Mouse (Mus musculus): ENCODE measurements around the gene Srsf6.
"Not testable (repeated sequence)": the region's sequence is repeated elsewhere in the genome, so short reads cannot be mapped to it uniquely, and the experiment has no call there.

Srsf6 gene

DNA sequence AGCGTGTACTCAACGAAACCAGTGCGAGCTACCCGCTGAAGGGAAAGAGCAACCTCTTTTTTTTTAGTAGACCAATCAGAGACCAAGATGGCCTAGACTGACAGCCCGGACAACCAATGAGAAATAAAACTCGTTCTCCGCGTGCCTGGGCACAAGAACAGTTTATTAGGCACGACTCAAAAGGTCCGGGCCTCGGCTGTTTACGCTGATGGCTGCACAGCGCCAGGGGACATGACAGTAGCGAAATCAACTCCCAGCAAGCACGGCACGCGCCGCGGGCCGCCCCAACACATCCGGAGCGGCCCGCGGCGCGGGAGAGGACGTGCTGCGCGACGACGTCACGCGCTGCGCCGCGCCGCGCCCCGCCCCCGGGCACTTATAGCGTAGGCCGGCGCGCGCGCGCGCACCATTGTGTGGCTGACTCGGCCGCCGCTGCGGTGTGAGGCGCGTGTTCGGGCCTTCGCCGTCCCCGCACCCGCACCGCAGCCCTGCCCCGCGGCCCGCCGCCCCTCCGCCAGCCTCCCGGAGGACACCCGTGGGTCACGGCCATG is at the start of gene Srsf6:
Srsf6 (plus strand) TSS at position 406 of the 551 bp plus-strand sequence.
- DNase-seq (ENCODE audit: low spot score) = peak; percentile 91

DNA sequence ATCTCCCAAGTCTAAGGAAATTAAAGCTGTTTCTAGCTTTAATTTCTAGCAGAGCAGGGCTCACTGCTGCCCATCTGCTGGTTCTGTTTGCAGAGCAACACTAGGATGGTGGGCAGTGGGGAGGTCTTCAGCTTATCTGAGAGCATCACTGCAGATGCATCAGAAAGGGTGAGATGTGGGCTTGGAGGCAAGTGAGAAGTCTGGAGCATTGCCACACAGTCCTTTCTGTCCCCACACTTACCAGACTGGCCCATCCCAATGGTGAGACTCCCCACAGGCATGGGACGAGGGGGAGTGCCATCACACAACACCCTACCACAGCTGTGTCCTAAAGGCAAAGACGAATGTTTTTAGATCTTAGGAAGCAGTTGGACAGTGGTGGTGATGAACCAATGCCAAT is 47.2 kb upstream of the Srsf6 start:
- DNase-seq (ENCODE audit: low spot score) = no peak

DNA sequence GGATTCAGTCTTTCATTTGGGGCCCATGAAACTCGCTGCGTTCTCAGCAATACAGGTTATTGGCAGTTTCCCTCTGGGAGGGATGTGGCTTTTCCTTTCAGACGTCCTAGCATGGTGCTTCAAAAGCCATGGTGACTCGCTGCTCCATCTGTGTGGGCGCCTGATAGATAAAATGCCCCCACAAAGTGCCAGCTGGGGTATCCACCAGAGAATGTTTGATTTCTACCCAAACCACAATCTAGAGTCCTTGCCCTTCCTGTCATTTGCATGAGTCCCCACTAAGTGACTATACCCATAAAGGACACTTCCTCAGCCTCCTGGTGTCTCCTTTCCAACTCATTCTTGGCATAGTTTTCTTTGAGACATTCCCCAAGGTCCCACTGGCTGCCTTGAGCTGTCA is 44.2 kb upstream of the Srsf6 start:
- DNase-seq (ENCODE audit: low spot score) = no peak

DNA sequence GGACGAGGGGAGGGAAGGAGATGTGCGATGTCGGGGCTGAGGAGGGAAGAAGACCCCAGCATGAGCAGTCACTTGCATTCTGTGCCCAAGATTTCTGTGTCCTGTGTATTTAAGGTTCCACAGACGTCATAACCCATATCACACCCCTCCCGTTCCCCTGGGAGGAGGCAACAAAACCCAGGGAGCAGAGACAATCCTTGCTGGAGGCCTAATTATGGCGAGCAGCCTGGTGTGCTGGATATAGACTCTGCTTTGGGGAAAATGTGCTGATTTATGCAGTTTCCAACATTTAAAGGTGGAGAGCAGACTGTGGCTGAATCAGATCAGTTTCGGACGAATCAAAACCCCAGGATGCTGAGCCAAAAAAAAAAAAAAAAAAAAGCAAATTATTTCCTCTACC is 42.7 kb upstream of the Srsf6 start:
- no peak for DNase-seq (ENCODE audit: low spot score)

GRCm38 (mm10) chr2:162889191-162889590 is 42.1 kb upstream of the Srsf6 start:
- peak; percentile 27 for DNase-seq (ENCODE audit: low spot score)

DNA sequence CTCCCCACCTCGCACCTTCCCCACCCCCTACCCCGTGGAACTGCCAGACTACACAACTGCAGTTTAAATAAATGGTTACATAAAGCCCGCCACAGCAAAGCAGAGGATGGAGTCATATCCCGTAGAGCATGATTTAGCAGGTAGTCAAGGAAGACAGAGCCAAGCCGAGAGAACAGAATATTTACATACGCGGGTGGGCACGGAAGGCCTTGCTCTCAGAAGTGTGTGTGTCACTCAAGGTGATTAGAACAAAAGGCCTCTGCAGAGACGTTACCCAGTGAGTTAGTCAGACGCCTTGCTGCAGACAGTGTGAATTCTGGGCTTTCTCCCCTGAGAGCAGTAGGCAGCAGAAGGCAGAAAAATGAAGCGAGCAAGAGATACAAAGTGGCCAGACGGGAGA is 41.6 kb upstream of the Srsf6 start:
- no peak for DNase-seq (ENCODE audit: low spot score)

GRCm38 (mm10) chr2:162892979-162893378 is 38.3 kb upstream of the Srsf6 start:
- DNase-seq (ENCODE audit: low spot score) = not testable (repeated sequence)

DNA sequence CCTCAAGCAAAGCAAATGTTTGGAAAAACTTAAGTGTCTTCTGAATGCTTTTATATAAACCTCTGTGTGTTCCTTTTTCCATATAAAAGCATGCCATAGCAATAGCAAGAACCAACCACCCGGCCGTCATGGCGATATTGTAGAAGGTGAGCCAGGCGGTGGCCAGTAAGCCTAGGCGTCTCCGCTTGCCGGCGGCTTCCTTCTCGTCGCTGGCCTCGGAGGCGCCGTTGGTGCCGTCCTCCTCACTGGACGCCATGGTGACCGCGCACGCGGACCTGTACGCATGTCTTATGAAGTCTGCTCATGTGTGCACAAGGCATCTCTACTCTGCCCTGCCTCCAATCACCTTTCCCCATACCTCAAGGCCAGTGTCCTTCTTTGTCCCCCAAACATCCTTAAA is 32.1 kb upstream of the Srsf6 start:
- not testable (repeated sequence) for DNase-seq (ENCODE audit: low spot score)

- no peak for DNase-seq (ENCODE audit: low spot score)
Measured at GRCm38 (mm10) chr2:162899880-162900589, 31.3 kb upstream of the Srsf6 start.

DNA sequence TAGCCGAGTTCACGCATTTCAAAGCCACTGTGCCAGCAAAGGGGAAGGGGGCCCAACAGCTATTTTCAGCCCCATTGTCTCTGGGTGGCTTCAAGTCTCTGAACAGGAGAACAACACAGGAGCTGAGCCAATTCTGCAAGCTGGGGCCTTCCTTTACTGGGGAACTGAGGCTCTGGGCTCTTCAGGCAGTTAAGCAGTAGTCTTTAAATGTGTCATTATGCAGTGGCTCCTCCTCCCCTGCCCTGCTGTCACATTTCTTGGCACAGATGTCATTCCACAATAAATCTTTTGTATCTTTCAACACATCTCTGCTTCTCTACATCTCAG is 30.8 kb upstream of the Srsf6 start:
- DNase-seq (ENCODE audit: low spot score) = no peak

- no peak for DNase-seq (ENCODE audit: low spot score)
Measured at GRCm38 (mm10) chr2:162905902-162906301, 25.4 kb upstream of the Srsf6 start.

DNA sequence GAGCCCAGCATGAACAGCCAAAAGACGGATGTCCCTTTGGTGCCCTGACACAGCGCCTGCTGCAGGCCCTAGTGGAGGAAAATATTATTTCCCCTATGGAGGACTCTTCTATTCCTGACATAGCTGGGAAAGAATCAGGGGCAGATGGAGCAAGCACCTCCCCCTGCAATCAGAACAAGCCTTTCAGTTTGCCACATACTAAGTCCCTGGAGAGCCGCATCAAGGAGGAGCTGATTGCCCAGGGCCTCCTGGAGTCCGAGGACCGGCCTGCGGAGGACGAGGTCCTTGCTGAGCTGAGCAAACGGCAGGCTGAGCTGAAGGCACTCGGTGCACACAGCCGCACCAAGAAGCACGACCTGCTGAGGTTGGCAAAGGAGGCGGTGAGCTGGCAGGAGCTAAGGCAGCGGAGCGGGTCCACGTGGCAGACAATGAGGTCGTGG is 23.3 kb upstream of the Srsf6 start:
- DNase-seq (ENCODE audit: low spot score) = no peak

- DNase-seq (ENCODE audit: low spot score) = no peak
Measured at GRCm38 (mm10) chr2:162914040-162914439, 17.3 kb upstream of the Srsf6 start.

DNA sequence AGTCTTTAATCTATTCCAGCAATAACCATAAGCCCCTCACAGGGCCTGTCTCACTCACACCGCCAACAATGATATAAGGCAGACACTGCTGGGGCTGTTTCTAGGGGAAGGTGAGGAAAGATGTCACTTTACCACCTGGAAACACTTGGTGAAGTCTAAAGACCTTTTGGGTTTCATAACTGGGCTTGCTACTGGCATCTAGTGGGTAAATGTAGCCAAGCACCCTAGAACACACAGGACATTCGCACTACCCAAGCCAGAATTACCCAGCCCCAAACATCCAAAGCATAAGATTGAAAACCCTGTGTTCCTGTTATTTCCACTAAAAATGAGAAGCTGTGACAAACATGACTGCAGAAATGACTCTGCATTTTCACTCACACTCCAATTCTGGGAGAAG is 16.8 kb upstream of the Srsf6 start:
- DNase-seq (ENCODE audit: low spot score) = no peak

DNA sequence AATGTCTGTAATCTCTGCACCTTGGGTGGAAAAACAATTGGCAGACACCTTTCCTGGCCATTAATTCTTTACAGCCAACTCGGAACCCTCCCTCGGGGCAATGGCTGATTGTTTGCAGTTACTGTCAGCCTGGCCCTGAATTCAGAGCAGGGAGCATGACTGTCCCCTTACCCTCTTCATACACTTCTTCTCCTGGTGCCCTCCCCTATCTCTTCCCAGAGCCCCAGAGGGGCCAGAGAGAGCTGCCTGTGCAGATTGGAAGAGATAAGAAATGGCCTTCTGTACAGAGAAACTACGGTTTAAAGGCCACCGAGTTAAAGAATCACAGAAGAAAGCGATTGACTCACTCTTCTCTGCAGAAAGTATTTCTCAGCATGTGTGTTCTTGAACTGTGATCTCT is 11.4 kb upstream of the Srsf6 start:
- DNase-seq (ENCODE audit: low spot score) = no peak

DNA sequence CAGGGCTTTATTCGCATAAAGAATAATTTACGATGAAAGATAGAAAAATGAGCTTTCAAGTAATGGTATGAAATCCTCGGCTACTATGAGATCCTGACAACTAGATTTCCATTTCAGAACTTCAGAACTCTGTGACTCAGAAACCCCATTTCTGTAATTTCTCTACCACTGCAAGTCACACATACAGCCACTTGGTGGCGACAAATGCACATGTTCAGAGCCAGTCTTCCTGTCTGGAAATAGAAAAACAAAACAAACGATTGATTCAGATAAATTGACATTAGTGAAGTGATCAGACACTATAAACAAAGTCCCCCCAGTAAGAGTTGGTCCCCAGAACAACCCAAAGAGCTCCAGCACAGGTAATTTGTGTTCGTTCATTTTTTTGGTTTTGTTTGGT is 9.1 kb upstream of the Srsf6 start:
- DNase-seq (ENCODE audit: low spot score) = no peak

- no peak for DNase-seq (ENCODE audit: low spot score)
Measured at GRCm38 (mm10) chr2:162922834-162923233, 8.5 kb upstream of the Srsf6 start.

DNA sequence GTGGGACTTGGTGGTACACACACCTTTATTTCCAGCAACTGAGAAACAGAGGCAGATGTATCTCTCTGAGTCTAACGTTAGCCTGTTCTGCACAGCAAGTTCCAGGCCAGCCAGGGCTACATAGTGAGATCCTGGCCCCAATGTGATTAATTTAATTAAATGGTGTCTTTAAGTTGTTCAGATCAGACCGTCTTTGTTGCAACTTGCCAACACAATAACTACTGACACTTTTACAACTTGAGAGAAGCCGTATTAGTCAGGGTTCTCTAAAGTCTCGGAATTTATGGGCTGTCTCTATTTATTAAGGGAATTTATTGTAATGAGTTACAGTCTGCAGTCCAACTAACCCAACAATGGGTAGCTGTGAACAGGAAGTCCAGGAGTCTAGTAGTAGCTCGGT is 7.2 kb upstream of the Srsf6 start:
- DNase-seq (ENCODE audit: low spot score) = no peak

- DNase-seq (ENCODE audit: low spot score) = no peak
Measured at GRCm38 (mm10) chr2:162927918-162928585, 3.3 kb upstream of the Srsf6 start.

GRCm38 (mm10) chr2:162929704-162930103 is 1.6 kb upstream of the Srsf6 start:
- no peak for DNase-seq (ENCODE audit: low spot score)

DNA sequence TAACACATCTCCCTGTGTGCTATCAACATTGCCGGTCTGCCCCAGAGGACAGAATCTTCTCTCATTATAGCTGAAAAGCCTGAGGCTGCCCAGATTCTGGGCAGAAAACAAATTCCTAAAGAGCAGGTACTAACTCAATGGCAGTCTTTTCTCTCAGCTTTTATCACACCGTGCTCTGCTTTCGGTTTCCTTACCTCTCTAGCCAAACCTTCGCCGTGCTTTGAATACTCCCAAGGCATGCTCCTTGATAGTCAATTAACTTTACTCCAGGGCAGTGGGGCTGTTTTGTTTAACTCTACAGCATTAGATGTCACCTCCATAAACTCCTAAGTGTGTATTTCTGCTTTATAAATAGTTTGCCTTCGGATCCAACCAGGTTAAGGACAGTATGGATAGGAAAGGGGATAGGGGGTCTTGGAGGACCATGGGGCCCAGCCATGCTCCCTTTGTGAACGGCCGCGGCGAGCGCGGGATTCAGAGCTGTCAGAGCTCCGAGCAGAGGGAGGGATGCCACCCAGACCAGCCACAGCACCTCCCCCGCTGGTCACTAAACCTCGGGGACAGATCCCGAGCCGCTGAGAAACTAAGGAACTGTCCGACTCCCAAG is 709 bp upstream of the Srsf6 start:
- DNase-seq (ENCODE audit: low spot score) = no peak

DNA sequence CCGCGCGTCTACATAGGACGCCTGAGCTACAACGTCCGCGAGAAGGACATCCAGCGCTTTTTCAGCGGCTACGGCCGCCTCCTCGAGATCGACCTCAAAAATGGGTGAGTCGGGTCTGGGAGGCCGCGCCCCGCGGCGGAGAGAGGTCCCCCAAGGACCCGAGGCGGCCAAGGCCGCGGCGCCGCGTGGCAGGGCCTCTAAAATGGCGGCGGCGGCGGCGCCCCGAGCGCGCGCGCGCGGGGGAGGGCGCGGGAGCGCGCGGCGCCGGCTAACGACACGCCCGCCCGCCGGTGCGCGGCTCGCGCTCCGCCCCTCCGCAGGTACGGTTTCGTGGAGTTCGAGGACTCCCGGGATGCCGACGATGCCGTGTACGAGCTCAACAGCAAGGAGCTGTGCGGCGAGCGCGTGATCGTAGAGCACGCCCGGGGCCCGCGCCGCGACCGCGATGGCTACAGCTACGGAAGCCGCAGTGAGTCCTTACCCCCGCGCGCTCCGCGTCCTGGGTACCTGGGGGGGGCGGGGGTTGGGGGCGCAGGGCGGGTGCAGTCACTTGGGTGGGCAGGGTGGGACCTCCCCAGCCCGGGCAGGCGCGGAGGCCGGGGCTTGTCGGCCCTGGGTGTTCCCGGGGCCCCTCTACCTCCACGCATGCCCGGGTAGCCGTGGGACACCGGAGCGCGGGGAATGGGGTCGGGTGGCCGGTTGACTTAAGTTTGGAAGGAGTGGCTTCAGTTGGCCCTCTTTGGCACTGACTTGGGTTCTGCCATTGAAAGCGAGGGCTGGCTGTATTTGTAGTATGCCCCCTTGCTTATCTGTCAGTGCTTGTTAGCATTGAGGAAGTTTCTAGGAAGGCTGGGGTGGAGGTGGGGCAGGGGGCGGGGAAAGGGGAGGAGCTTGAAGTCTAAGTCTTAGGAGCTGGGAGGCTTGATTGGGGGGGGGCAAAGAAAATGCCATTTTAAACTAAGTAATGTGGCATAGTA is 634 bp downstream of the Srsf6 start:
- peak; percentile 72 for DNase-seq (ENCODE audit: low spot score)
